Mouse (Mus musculus): ENCODE results near the gene Mrpl22. TPM values are rescaled to one million over a fixed set of nuclear protein-coding genes. Genes with fewer than 3 reads are reported as not detected.
A peak's percentile ranks its signal among the peaks of the same experiment; 100 is the strongest.
"Not testable (repeated sequence)": the region's sequence is repeated elsewhere in the genome, so short reads cannot be mapped to it uniquely, and the experiment has no call there.

Gene Mrpl22
- polyA plus RNA-seq, 1 experiment, result 13.3 TPM

GRCm38 (mm10) chr11:58179563-58179962 is 8.1 kb downstream of the Mrpl22 start:
- Histone ChIP-seq H3K27me3 (replicated peaks) (no peaks in the 10 kb centered on the region), H3K36me3 (replicated peaks; ENCODE audit: low read length) (peaks cover 60% of the 10 kb centered on the region), H3K4me3 (replicated peaks) (no peak overlapping the region), H3K9me3 (no peaks in the 10 kb centered on the region), H3K4me1 (peaks cover 40% of the 10 kb centered on the region)
- TF ChIP-seq FLI1 (IDR thresholded peaks at IDR 0.05; ENCODE audit: low read length) (no peak), GATA1 (IDR thresholded peaks at IDR 0.05; ENCODE audit: borderline replicate concordance, low read length) (no peak)

GRCm38 (mm10) chr11:58179986-58180385 is 8.5 kb downstream of the Mrpl22 start:
- H3K4me1 ChIP-seq, result peaks cover 44% of the 10 kb centered on the region
- peaks cover 56% of the 10 kb centered on the region for H3K36me3 ChIP-seq (replicated peaks; ENCODE audit: low read length)
- H3K4me3 ChIP-seq (replicated peaks); H3K27me3 ChIP-seq (replicated peaks); H3K9me3 ChIP-seq: not testable (repeated sequence)

GRCm38 (mm10) chr11:58180756-58181155 is 9.3 kb downstream of the Mrpl22 start:
- H3K9me3 ChIP-seq, result no peaks in the 10 kb centered on the region
- TF ChIP-seq GATA1 (IDR thresholded peaks at IDR 0.05; ENCODE audit: borderline replicate concordance, low read length) (no peak), FLI1 (IDR thresholded peaks at IDR 0.05; ENCODE audit: low read length) (no peak)
- no peak overlapping the region for H3K4me3 ChIP-seq (replicated peaks)
- no peaks in the 10 kb centered on the region for H3K27me3 ChIP-seq (replicated peaks)
- peaks cover 48% of the 10 kb centered on the region for H3K36me3 ChIP-seq (replicated peaks; ENCODE audit: low read length)
- H3K4me1 ChIP-seq, result peaks cover 45% of the 10 kb centered on the region

- Histone ChIP-seq H3K36me3 (replicated peaks; ENCODE audit: low read length) (peaks cover 20% of the 10 kb centered on the region), H3K27me3 (replicated peaks) (no peaks in the 10 kb centered on the region), H3K4me3 (replicated peaks) (peak overlapping the region; percentile 69), H3K4me1 (peaks cover 64% of the 10 kb centered on the region), H3K9me3 (no peaks in the 10 kb centered on the region)
- no peak for TF ChIP-seq GATA1 (IDR thresholded peaks at IDR 0.05; ENCODE audit: borderline replicate concordance, low read length)
- no peak for TF ChIP-seq FLI1 (IDR thresholded peaks at IDR 0.05; ENCODE audit: low read length)
Measured at GRCm38 (mm10) chr11:58183579-58183978, 12.1 kb downstream of the Mrpl22 start.

GRCm38 (mm10) chr11:58189675-58190074 is 18.2 kb downstream of the Mrpl22 start:
- Histone ChIP-seq H3K4me3 (replicated peaks) (no peak overlapping the region), H3K9me3 (no peaks in the 10 kb centered on the region; the same call in 1 of the 2 replicates), H3K27me3 (replicated peaks) (no peaks in the 10 kb centered on the region), H3K4me1 (peaks cover 68% of the 10 kb centered on the region), H3K36me3 (replicated peaks; ENCODE audit: low read length) (peaks cover 7% of the 10 kb centered on the region)
- TF ChIP-seq FLI1 (IDR thresholded peaks at IDR 0.05; ENCODE audit: low read length), result no peak

- TF ChIP-seq GATA1 (IDR thresholded peaks at IDR 0.05; ENCODE audit: borderline replicate concordance, low read length) (no peak), FLI1 (IDR thresholded peaks at IDR 0.05; ENCODE audit: low read length) (no peak)
Measured at GRCm38 (mm10) chr11:58193326-58193725, 21.9 kb downstream of the Mrpl22 start.

GRCm38 (mm10) chr11:58193860-58194520 is 22.5 kb downstream of the Mrpl22 start:
- Histone ChIP-seq H3K27me3 (replicated peaks) (no peaks in the 10 kb centered on the region), H3K4me3 (replicated peaks) (peak overlapping the region; percentile 86), H3K36me3 (replicated peaks; ENCODE audit: low read length) (peaks cover 7% of the 10 kb centered on the region), H3K9me3 (no peaks in the 10 kb centered on the region; the same call in 1 of the 2 replicates), H3K4me1 (peaks cover 86% of the 10 kb centered on the region)
- no peak for TF ChIP-seq FLI1 (IDR thresholded peaks at IDR 0.05; ENCODE audit: low read length)
- no peak for TF ChIP-seq GATA1 (IDR thresholded peaks at IDR 0.05; ENCODE audit: borderline replicate concordance, low read length)

More at GRCm38 (mm10) chr11:58193326-58193725, 21.9 kb downstream of the Mrpl22 start:
- Histone ChIP-seq H3K4me3 (replicated peaks) (peak overlapping the region; percentile 26), H3K36me3 (replicated peaks; ENCODE audit: low read length) (peaks cover 7% of the 10 kb centered on the region), H3K9me3 (no peaks in the 10 kb centered on the region; the same call in 1 of the 2 replicates), H3K27me3 (replicated peaks) (no peaks in the 10 kb centered on the region), H3K4me1 (peaks cover 84% of the 10 kb centered on the region)

- peak overlapping the region; percentile 95 for H3K4me3 ChIP-seq (replicated peaks)
- H3K4me1 ChIP-seq, result peaks cover 78% of the 10 kb centered on the region
- no peaks in the 10 kb centered on the region for H3K27me3 ChIP-seq (replicated peaks)
- peaks cover 25% of the 10 kb centered on the region for H3K36me3 ChIP-seq (replicated peaks; ENCODE audit: low read length)
- no peaks in the 10 kb centered on the region for H3K9me3 ChIP-seq
- no peak for TF ChIP-seq GATA1 (IDR thresholded peaks at IDR 0.05; ENCODE audit: borderline replicate concordance, low read length)
- no peak for TF ChIP-seq FLI1 (IDR thresholded peaks at IDR 0.05; ENCODE audit: low read length)
Measured at GRCm38 (mm10) chr11:58198663-58199062, 27.2 kb downstream of the Mrpl22 start.

- not testable (repeated sequence) for H3K9me3 ChIP-seq; H3K27me3 ChIP-seq (replicated peaks)
- Histone ChIP-seq H3K4me3 (replicated peaks) (peak within 1 kb of the TSS; percentile 95), H3K4me1 (peaks cover 75% of the 10 kb centered on the region), H3K36me3 (replicated peaks; ENCODE audit: low read length) (peaks cover 33% of the 10 kb centered on the region)
Measured at GRCm38 (mm10) chr11:58199229-58200037, 28.0 kb downstream of the Mrpl22 start, which contains the start of the genes Igtp and Irgm2. Gene Igtp, plus strand, starts transcription at chr11:58199556. Gene Irgm2, plus strand, starts transcription at chr11:58199618.

- H3K4me3 ChIP-seq (replicated peaks), result peak overlapping the region; percentile 93
- H3K36me3 ChIP-seq (replicated peaks; ENCODE audit: low read length), result peaks cover 41% of the 10 kb centered on the region
- H3K4me1 ChIP-seq, result peaks cover 73% of the 10 kb centered on the region
- no peaks in the 10 kb centered on the region for H3K27me3 ChIP-seq (replicated peaks)
- TF ChIP-seq GATA1 (IDR thresholded peaks at IDR 0.05; ENCODE audit: borderline replicate concordance, low read length) (no peak), FLI1 (IDR thresholded peaks at IDR 0.05; ENCODE audit: low read length) (no peak)
- H3K9me3 ChIP-seq, result no peaks in the 10 kb centered on the region
Measured at GRCm38 (mm10) chr11:58200226-58200625, 28.8 kb downstream of the Mrpl22 start.
